Mouse (Mus musculus): ENCODE measurements around the gene Nob1. TPM values are rescaled to one million over a fixed set of nuclear protein-coding genes. Genes with fewer than 3 reads are reported as not detected.

Gene Nob1
- total RNA-seq, 2 experiments from 2014 or later: 25.8 to 30.0 TPM

GRCm38 (mm10) chr8:107387861-107388260 lies 37.0 kb downstream of the Nob1 start:
- DNase-seq (ENCODE audit: low spot score in 2 of 2): peak in 1 of 2 experiments; percentile 47

GRCm38 (mm10) chr8:107386642-107387041 lies 38.2 kb downstream of the Nob1 start:
- DNase-seq (ENCODE audit: low spot score in 2 of 2): no peak

GRCm38 (mm10) chr8:107386171-107386570 lies 38.7 kb downstream of the Nob1 start:
- DNase-seq (ENCODE audit: low spot score in 2 of 2): no peak

GRCm38 (mm10) chr8:107385063-107385462 lies 39.8 kb downstream of the Nob1 start:
- no peak for DNase-seq (ENCODE audit: low spot score in 2 of 2)

DNA sequence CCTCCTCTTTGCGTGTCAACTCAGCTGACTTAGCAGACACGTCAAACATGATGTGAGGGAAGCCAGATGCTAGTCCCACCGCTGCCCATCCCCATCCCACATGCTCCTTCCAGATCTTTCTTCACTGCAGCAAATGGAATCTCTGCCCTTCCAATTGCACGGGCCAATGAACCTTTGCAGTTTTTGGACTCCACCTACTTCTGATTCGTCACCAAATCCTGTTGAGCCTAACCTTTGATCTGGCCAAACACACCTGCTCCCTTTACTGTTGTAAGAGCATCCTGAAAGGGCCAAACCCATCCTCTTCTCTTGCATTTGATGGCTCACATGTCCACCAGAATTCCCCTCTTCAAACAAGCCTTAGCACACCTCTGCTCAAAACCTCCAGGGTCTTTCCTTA lies 40.2 kb downstream of the Nob1 start:
- no peak for DNase-seq (ENCODE audit: low spot score in 2 of 2)

GRCm38 (mm10) chr8:107382898-107383297 lies 42.0 kb downstream of the Nob1 start:
- no peak for DNase-seq (ENCODE audit: low spot score in 2 of 2)

GRCm38 (mm10) chr8:107381666-107382065 lies 43.2 kb downstream of the Nob1 start:
- no peak for DNase-seq (ENCODE audit: low spot score in 2 of 2)

DNA sequence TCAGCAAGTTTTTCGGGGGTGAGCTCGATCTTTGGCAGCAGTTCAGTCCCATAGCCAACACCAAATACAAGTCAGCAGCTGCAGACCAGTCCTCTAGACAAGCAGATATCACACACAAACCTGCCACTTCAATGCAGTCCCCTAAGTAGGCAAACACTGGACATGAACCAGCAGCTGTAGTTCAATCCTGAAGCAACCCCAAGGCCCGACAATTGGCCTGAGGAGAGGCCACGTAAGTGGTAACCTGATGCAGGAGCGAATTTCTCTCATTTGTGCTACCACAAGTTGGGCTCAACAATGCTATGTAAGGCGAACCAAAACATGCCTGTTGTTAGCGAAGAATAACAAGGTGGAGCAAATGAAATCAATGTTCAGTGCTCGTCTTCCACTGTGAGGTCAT lies 44.1 kb downstream of the Nob1 start:
- no peak for DNase-seq (ENCODE audit: low spot score in 2 of 2)

DNA sequence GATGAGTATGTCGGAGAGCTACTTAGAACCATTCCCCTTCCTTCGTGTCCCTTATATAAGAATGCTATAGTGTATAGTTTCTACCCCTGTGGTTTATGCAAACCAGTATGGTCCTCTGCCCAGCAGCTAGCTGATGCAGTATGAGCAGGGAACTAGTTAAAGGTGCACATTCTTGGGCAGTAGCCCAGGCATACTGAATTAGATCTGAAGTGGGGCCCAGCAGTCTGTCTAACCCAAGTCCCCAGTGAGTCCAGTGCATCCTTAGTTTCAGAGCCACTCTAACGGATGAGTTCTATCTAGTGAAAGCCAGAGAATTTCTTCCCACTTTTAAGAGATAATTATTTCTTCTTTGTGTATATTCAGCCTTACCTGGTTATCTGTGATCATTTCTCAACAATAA lies 47.5 kb downstream of the Nob1 start:
- DNase-seq (ENCODE audit: low spot score in 2 of 2): no peak

DNA sequence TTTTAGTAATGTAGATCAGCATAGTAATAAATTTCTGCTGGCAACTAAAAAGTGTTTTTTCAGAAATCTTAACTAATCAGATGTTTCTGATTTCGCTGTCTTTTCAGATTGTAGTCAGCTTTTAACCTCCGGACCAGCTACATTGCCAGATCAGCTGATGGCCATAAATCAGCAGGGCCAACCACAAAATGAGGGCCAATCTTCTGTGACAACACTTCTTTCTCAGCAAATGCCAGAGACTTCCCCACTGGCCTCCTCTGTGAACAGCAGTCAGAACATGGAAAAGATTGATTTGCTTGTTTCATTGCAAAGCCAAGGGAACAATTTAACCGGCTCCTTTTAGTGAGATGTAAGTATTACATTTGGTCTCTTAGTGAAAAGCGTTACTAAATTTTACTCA lies 54.5 kb downstream of the Nob1 start:
- DNase-seq (ENCODE audit: low spot score in 2 of 2): no peak

Other genes starting within 250 kb of the Nob1 start
- 10 to 100 TPM; 35.1 to 39.5 TPM for gene Nfat5, start 131.6 kb downstream of the Nob1 start, total RNA-seq (2021)
- 1 to 10 TPM; 2.6 to 2.9 TPM for gene Nqo1, start 21.8 kb downstream of the Nob1 start, total RNA-seq (2021)
- gene Wwp2, start 11.3 kb upstream of the Nob1 start, total RNA-seq (2021): 10 to 100 TPM; 26.0 to 28.6 TPM
- gene Psmd7, start 163.4 kb upstream of the Nob1 start, total RNA-seq (2021): 100 to 1,000 TPM; 121 to 133 TPM